Mouse (Mus musculus) lung, postnatal 0 days (tissue): ENCODE data around the gene Rnf157.

Source experiments
- CTCF ChIP-seq: IDR thresholded peaks from 2 replicates; pipeline ENCODE4 v1.5.1; 2016; ENCODE audit warnings: antibody characterized with exemption, mild to moderate bottlenecking
- EP300 ChIP-seq: IDR thresholded peaks from 2 replicates; pipeline ENCODE4 v1.6.1; 2016; ENCODE audit warnings: antibody characterized with exemption, mild to moderate bottlenecking, control low read depth

- TF ChIP-seq CTCF (no peak), EP300 (no peak)
These were observed 10.4 kb upstream of the Rnf157 start for GRCm38 (mm10) chr11:116423214-116423613.
